Mouse (Mus musculus) cerebellum, postnatal 36 days (tissue): ENCODE measurements around the gene Rbp7.
A peak's percentile ranks its signal among the peaks of the same experiment; 100 is the strongest.
"Not testable (repeated sequence)": the region's sequence is repeated elsewhere in the genome, so short reads cannot be mapped to it uniquely, and the experiment has no call there.

Source experiments
- DNase-seq, 2 experiments: peaks; one replicate each; pipeline ENCODE4 v3.0.0; 2021 to 2022; ENCODE audit warnings: mixed read lengths in 2 of 2

The Rbp7 gene

DNA sequence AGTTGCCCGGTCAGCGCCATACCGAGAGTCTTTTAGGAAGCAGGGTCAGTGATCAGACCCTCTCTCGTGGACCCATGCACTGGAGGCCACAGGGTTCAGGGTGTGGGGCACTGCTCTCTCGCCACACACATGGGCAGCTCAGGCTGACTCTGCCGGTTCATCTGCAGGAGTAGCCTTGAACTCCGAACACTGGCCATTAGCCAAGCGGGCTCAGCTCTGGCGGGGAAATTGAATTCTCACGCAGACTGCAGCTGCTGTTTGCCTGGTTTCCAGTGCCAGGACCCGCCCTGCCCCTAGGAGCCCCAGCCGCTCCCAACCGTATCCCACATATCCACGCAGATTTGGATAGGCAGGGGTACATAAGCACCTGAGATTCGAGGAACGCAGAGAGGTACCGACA is 515 bp downstream of the Rbp7 start:
- DNase-seq, result peak in 1 of 2 experiments; percentile 32

DNA sequence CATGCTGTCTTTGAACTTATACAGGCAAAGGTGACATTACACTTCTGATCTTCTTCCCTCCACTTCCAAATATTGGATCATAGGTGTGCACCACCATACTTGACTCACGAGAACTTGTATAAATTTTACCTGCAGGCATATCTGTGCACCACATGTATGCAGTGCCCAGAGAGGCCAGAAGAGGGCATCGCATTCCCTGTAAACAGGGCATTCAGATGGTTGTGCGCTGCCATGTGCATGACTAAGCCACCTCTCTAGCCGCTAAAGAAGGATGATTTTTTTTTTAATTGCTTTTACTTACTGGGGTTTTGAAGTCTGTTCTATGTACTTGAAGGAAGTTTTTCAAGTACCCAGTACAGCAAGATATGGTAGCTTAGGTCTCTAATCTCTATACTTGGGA is 1.1 kb downstream of the Rbp7 start:
- peak; percentile 46 to 56 for DNase-seq

GRCm38 (mm10) chr4:149450636-149451035 is 4.1 kb downstream of the Rbp7 start:
- DNase-seq, result no peak

DNA sequence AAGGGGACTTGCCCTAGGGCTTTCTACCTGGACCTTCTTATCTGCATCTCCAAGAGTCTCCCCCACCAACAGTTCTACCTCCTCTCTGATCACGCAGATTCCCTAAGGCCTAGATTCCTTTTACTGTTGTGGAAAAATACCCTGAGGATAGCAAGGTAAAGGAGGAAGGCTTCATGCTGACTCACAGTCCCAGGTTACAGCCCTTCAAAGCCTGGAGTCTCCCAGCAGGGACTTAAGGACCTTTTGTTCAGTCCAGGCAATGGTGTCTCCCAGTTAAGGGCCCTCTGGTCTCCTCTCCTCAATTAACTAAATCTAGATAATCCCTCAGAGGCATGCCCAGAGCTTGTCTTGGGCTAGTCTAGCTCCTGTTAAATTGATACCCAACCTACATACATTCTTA is 8.5 kb downstream of the Rbp7 start:
- no peak for DNase-seq

GRCm38 (mm10) chr4:149445868-149446267 is 8.9 kb downstream of the Rbp7 start:
- DNase-seq, result peak; percentile 38 to 44

GRCm38 (mm10) chr4:149444964-149445701 is 9.6 kb downstream of the Rbp7 start:
- peak; percentile 88 to 92 for DNase-seq

DNA sequence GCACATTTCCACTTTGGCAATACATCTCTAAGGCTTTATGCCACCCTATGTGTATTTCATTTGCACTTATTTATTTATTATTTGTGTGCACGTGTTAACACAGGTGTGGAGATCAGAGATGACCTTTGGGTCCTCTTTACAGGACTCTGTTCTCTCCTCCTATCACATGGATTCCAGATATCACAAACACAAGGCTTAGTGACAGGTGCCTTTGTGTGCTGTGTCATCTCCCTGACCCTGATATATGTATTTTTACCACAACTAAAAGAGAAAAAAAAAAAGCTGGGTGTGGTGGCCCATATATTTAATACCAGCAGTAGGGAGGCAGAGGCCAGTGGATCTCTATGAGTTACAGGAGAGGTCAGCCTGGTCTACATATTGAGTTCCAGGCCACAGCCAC is 10.3 kb downstream of the Rbp7 start:
- no peak for DNase-seq

GRCm38 (mm10) chr4:149442436-149442835 is 12.3 kb downstream of the Rbp7 start:
- no peak for DNase-seq

DNA sequence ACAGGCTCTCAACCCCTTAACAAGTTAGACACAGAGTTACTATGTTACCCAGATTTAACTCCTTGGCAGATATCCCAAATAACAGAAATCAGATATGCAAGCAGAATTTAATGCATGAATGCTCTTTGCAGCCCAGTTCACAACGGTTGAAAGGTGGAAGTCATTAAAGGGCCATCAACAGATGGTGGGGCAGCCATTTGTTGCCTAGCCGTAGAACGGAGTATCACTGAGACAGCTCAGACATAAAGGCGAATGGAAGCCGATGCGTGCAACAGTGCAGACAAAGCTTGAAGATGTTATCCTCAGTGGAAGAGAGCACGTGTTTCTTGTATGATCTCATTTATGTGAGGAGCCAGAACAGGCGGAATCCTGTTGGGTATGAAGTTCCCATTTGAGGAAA is 14.2 kb downstream of the Rbp7 start:
- DNase-seq, result no peak

DNA sequence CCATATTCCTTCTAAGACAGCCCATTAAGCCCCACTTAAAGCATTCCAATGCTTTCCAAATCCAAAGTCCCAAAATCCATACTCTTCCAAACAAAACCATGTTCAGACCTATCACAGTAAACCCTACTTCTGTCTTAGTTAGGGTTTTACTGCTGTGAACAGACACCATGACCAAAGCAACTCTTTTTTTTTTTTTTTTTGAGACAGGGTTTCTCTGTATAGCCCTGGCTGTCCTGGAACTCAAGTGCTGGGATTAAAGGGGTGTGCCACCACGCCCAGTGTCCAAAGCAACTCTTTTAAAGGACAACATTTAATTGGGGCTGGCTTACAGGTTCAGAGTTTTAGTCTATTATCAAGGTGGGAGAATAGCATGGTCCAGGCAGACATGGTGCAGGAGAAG is 22.9 kb downstream of the Rbp7 start:
- not testable (repeated sequence) for DNase-seq

GRCm38 (mm10) chr4:149429592-149429991 is 25.2 kb downstream of the Rbp7 start:
- DNase-seq, result peak; percentile 83 to 84

GRCm38 (mm10) chr4:149426325-149427199 is 28.2 kb downstream of the Rbp7 start, which contains the start of gene Ube4b:
Ube4b (minus strand) TSS chr4:149426749.
- peak; percentile 97 to 99 for DNase-seq

- DNase-seq, result peak; percentile 56 to 57
These were observed 28.9 kb downstream of the Rbp7 start for GRCm38 (mm10) chr4:149425801-149426292.

DNA sequence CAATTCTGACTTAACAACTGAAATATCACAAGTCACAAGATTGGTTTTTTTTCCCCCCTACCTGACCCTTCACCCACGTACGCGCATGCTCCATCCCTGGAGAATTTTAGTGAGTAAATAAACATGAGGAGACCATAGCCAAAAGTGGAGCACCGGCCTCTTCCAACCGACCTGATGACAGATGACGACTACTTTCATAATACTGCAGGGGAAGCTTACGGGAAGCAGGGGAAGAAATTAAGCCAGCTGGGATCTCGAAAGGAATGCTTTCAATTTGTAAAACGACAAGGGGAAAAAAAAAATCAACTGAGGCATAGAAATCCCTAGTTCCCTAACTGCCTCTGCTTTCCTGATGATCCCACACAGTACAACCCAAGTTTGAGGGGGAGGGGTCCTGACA is 30.0 kb downstream of the Rbp7 start:
- no peak for DNase-seq

DNA sequence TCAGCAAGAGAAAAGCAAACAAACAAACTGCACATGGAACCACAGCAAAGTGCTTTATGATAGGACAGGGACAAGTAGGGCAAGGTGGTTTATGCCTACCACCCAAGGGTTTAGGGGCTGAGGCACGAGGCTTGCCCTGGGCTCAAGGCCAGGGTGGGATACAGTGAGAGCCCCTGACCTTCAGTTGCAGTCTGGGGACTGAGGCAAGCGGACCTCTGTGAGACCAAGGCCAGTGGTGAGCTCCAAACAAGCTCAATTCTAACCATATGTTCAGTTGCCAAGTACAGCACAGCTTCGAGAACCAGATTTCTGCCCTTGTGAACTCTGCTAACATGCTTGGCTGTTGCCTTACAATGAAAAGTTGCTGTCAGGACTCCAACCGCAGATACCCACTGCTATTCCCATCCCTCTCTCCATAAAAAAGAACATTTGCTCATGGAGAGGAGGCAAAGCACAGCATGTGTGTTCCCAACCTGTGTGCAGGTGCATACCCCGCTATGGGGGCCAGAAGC is 36.9 kb downstream of the Rbp7 start:
- no peak for DNase-seq

DNA sequence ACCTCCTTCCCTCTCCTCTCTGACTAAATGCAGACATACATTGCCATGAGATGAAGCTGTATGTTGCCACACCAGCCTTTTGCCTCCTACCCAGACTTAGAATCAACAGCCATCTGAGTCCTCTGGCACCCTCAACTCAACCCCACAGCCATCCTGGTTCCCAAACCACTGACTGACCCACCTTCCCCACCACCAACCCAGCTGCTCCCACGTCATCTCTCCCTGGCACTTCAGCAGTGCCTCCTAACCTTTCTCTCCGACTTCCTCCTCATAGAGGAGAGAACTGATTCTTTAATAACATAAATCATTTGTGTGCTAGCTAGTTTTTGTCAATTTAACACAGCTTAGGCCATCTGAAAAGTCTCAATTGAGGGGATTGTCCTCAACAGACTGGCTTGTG is 37.8 kb downstream of the Rbp7 start:
- DNase-seq, result no peak

- no peak for DNase-seq
These were observed 38.4 kb downstream of the Rbp7 start for GRCm38 (mm10) chr4:149416417-149416816.

- no peak for DNase-seq
These were observed 39.1 kb downstream of the Rbp7 start for GRCm38 (mm10) chr4:149415651-149416169.

- no peak for DNase-seq
These were observed 40.5 kb downstream of the Rbp7 start for GRCm38 (mm10) chr4:149414259-149414658.

DNA sequence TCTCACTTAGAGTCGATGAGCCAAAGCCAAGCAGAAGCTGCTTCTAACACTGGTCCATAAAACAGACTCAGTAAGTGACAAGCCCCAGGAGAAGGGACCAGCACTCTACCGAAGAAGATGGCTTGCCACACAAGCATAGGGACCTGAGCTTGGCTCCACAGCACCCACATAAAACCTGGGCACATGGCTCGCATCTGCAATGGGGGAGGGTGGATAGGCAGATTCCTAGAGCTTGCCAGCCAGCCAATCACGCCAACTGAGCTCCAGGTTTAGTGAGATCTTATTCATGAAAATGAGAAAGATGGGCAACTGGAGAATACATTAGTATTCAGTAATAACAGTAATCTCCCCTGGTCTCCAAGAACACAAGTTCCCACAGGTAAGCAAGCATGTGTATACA is 45.0 kb downstream of the Rbp7 start:
- no peak for DNase-seq

DNA sequence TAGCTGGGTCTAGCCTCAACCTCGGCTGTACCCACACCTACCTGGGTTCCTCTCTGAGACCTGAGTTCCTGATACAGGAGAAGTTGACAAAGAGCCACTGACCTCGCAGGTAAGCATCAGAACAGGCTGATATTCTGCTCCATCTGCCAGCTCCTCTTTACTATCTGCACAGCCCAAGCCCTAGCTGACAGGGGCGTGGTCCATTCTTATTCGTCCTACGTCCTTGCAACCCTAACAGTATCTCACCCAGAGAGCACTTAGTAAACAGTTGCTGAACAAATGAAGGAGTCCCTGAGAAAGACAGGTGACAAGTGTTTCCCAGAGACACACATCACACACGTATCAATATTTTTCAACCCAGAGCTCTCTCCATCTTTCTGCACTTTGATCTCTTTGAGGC is 46.4 kb downstream of the Rbp7 start:
- DNase-seq, result no peak

- no peak for DNase-seq
These were observed 47.3 kb downstream of the Rbp7 start for GRCm38 (mm10) chr4:149407461-149407860.

DNA sequence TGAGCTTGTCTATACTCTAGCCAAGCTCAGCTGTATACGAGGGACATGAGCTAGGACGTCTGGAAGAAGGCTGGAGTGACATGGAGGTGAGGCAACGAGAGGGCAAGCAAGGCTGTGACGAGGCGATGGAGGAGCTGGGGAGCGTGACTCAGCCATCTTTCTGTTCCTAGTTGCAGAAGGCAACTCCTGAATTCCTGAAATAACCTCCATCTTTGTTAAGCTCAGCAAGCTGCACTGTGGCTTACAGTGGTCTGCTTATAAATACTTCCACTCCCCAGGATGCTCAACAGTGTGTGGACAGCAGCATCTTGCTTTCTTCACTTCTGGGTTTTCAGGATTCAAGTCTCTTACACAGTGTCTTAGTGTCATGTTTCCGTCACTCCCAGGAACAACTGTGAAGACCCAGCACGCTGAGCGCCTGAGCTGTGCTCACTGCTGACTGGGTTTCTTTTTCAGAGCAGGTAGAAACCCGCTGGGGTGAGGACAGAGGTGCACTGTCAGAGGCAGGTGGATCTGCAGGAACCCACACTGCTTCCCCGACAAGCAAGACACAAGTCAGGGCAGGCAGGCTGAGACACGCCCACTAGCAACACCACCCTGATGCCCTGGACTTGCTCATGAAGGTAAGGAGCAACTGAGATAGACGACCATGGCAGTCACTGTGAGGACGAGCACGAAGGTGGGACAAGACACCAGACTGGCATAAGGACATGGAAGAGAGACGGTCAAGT is 48.9 kb downstream of the Rbp7 start:
- DNase-seq, result no peak
